Mouse (Mus musculus) olfactory bulb, adult 2 months (tissue): Measurements from ENCODE around the gene Hist1h2be.

Experiments
- CTCF ChIP-seq: fragments of 200-500 bp; IDR thresholded peaks from 2 replicates; pipeline ENCODE4 v1.5.1; 2012; ENCODE audit warnings: low read depth, mild to moderate bottlenecking, low read length, moderate library complexity; ENCODE audit not compliant: insufficient read depth
- POLR2A ChIP-seq: fragments of 200-500 bp; IDR thresholded peaks from 2 replicates; pipeline ENCODE4 v1.6.1; 2012; ENCODE audit warnings: mild to moderate bottlenecking, low read depth, low read length, moderate library complexity; ENCODE audit not compliant: insufficient read depth

- no peak for TF ChIP-seq CTCF
- TF ChIP-seq POLR2A = no peak
Observed at GRCm38 (mm10) chr13:23586940-23587225, 34.0 kb downstream of the Hist1h2be start.
